Mouse (Mus musculus): ENCODE data around the gene Vdr. TPM values are rescaled to one million over a fixed set of nuclear protein-coding genes. Genes with fewer than 3 reads are reported as not detected.

The Vdr gene
- under 1 TPM; 0.30 to 0.37 TPM for total RNA-seq (2021)

DNA sequence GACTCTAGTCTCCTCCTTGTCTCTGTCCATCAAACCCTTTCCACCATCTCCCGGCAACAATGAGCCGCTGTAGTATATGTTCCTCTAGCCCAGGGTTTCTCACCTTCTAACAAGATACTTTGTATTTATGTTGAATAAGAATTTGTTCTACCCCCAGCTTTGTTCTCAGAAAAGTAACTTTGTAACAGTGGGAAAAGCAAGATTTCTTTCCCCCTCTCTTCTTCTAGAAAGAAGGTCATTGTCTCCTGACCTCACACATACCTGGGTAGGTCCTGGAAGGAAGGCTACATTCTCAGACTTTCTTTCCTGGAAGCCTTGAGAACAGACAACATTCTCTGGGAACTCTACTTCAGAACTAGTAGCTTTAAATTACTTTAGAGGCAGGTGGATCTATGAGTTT is at the start of gene Vdr:
Gene Vdr, minus strand, starts transcription at position 101 of the 400 bp plus-strand sequence.
- no peak for DNase-seq

DNA sequence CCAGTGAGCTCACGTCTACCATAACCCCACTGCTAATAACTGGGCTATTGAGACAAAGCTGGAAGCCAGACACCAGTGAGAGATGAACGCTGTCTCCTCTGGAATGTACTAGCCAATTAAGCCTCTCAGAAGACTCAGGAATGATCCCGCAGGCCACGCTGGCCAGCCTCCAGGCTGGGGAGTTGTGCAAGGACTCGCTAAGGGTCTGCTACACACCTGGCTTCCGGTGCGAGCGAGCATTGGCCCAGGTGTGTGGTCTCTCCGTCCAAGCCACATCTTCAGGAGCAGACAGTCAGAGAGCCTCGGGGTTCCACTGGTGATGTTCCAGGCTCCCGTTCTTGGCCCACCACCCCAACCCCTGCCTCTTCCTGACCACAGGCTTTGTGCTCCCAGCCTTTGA is 46.0 kb upstream of the Vdr start:
- no peak for DNase-seq

DNA sequence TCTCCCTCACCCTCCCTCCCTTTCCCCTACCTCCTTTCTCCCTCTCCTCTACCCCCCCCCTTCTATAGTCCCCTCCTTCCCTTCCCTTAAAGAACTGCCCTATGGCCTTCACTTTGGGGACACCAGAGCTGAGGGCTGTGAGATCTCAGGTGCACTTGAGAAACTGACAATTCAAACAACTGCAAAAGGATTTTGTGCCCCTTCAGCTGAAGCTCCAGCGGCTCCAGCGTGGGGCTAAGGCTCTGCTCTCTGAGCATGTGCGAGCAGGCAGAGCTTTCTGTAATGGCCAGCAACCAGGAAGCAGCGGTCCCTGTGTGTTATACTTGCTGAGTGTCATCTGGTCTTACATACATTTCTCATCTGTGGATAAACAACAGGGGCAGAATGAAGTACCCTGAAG is 45.3 kb upstream of the Vdr start:
- no peak for DNase-seq

DNA sequence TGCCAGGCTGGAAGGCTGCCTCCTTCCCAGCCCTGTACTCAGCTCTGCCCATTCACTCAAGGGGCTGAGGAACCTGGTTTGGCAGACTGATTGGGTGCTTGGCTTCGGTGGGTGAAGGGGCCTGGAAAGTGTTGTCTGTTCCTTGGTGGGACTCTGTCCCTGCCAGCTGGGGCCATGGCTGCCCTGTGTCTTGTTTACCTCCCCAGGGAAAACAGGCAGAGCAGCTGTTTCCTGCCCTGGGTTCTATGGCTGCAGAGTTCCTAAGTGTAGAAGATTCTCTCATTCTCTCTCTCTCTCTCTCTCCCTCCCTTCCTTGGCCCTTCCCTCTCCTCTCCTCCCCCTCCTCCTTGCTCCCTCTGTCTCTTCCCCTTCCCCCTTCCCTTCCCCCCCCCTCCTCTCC is 44.9 kb upstream of the Vdr start:
- DNase-seq, result no peak

GRCm38 (mm10) chr15:97954671-97955070 is 44.2 kb upstream of the Vdr start:
- DNase-seq, result no peak

DNA sequence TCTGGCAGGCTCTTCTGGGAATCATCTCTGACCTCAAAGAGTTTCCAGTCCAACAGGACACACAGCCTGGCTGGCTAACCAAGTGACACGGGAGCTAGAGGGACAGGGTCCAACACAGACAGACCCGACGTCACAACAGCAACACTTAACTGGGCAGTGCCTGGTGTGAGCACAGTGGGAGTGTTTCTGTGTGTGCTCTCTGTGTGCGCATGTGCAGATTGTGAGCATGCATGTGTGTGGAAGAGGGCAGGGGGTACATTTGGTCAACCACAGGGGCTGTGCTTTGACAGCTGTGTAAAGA is 42.4 kb upstream of the Vdr start:
- no peak for DNase-seq

- DNase-seq, result peak; percentile 40 to 59
These were observed 41.9 kb upstream of the Vdr start for GRCm38 (mm10) chr15:97952137-97952888.

DNA sequence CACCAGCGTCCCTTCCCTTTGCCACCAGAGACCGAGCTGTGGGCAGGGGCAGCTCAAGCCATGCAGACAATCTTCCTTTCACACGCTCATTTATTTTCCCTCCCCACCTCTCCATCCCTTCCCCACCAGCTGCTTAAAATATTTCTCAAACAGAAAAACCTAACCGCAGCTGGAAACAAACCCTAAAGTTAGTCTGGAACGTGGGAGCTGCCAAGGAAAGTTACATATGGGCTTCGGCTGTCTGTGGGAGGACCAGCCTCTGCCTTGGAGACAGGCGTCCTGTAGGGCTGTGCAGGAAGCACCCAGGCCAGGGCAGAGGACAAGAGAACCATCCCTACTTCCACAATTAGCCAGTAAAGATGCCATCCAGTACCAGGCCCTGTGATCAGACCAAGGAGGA is 39.8 kb upstream of the Vdr start:
- DNase-seq, result no peak

GRCm38 (mm10) chr15:97949706-97950105 is 39.3 kb upstream of the Vdr start:
- no peak for DNase-seq

DNA sequence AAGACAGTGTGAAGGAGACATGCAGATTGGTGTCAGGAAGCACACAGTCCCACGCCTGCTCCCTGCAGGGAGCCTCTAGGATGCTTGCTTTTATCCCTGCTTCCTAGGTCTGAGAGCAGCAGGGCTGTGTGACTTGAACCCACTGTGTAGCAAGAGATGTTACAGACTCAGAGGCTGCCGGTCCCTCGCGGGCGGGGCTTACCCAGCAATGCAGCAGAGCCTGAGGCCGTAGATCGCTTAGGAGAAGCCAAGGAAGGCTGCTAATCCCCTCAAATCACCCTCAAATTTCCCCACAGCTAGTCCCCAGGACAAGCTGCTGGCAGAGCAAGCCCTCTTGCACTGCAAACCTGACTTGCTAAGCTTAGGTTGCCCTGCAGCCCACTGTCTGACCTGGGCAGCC is 38.3 kb upstream of the Vdr start:
- DNase-seq, result no peak

DNA sequence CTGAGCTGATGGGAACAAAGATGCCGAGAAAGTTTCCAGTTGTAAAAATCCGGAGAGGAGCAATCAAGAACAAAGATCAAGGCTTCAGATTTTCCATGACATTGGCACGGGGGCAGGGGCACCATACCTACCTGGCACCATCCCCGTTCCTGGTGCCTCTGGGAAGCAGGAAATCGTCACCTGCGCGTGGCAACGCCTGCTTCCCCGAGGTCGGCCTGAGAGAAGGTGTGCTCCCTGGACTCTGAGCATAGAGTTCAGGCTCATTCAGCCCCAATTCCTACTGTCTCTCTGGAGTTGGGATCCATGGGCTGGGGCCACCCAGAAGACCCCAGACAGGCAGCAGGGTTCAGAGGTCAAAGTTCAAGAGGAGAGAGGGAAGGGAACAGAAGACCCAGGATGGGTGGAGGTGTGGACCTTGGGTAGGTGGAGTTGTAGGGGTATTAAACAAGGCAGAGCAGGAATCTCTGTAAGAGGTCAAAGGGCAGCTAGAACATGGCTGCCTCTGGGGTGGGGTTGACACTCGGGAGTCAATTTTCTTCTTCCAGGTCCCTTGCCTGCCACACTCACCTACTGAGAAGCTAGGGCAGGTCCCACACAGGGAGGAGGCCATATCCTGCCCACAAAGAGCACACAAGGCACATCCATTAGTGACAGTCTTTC is 35.4 kb upstream of the Vdr start:
- no peak for DNase-seq

GRCm38 (mm10) chr15:97944919-97945574 is 34.6 kb upstream of the Vdr start:
- no peak for DNase-seq

GRCm38 (mm10) chr15:97943356-97943755 is 32.9 kb upstream of the Vdr start:
- no peak for DNase-seq

- no peak for DNase-seq
These were observed 32.1 kb upstream of the Vdr start for GRCm38 (mm10) chr15:97942538-97942937.

DNA sequence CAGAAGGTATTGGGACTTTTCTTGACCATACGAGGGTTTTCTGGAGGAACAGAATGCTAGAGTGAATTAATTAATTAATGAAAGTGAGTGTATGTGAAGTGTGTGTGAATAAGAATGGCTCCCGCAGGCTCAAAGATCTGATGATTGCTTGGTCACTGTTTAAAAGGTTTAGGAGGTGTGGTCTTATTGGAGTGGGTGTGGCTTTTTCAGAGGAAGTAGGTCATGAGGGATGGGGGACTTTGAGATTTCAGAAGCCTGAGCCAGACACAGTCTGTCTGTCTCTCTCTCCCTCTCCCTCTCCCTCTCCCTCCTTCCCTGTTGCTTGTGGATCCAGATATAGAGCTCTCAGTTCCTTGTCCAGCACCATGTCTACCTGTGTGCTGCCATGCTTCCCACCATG is 30.9 kb upstream of the Vdr start:
- DNase-seq, result no peak

DNA sequence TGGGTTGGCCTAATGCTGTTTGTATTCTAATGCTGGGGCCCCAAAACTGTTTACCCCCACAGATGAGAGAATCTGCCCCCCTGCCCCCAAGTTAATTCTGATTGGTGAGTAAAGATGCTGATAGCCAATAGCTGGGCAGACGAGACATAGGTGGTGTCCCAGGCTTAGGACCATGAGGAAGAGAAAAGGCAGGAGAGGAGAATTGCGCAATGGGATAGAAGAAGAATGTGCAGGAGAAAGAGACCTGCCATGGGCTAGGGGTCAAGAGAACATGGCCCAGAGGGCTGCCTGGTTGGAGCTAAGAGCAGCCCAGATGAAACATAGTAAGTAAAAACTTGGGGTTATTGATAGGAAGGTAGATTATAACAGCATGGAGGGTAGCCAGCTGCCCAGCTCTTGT is 29.7 kb upstream of the Vdr start:
- DNase-seq, result no peak

DNA sequence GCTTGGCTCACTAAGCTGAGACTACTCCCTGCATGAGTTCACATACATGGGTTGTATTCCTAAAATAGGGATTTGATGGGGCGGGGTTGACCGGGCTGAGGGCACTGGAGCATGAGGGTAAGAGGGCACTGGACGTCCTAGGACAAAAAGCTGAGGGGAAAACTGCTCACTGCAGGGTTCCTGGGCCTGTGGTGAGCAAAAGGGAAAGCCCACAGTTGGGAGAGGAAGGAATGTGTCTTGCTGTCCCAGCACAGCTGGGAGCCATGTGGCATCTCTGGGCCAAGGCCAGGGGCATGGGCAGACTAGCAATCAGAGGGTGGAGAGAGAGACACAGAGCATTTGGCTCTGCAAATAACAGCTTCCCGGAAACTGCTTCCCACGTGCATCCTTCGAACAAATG is 28.1 kb upstream of the Vdr start:
- DNase-seq, result no peak

- no peak for DNase-seq
These were observed 22.0 kb upstream of the Vdr start for GRCm38 (mm10) chr15:97932441-97932840.

- no peak for DNase-seq
These were observed 18.9 kb upstream of the Vdr start for GRCm38 (mm10) chr15:97929259-97929824.

- no peak for DNase-seq
These were observed 17.4 kb upstream of the Vdr start for GRCm38 (mm10) chr15:97927821-97928220.

GRCm38 (mm10) chr15:97927018-97927417 is 16.6 kb upstream of the Vdr start:
- DNase-seq, result no peak

DNA sequence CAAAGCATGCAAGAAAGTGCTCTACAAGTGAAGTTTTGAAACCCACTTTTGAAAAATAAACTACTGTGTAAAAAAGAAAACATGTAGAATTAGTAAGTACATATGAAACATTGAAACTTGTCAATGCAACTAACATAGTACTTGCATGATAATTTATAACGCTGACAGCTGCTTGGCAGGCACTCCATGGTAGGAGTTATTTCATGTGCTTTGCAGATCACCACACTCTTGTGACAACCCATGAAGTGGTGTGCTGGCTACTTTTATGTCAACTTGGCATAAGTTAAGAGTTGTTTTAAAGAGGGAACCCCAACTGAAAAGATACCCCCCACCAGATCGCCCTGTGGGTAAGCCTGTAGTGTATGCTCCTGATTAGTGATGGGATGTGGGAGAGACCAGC is 12.0 kb upstream of the Vdr start:
- no peak for DNase-seq

GRCm38 (mm10) chr15:97921796-97922195 is 11.4 kb upstream of the Vdr start:
- DNase-seq, result no peak

DNA sequence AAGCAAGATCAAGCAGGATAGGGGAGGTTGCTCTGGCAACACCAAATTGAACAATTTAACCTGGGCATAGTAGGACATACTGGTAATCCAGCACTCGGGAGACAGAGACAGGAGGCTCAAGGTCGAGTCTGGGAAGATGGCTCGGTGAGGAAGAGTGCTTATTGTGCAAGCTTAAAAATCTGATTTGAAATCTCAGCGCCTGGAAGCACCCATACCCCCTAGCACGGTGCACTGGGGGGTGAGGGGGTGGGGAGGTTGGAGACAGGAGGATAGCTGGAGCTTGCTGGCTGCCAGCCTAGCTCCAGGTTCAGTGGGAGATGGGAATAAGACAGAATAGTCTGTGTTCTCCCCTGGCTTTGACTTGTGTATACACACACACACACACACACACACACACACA is 9.9 kb upstream of the Vdr start:
- DNase-seq, result no peak

All from layer of hippocampus, postnatal 36 days (tissue).